Comparison of ENCODE assay signal across 9 mouse cellular contexts in the genomic region with DNA sequence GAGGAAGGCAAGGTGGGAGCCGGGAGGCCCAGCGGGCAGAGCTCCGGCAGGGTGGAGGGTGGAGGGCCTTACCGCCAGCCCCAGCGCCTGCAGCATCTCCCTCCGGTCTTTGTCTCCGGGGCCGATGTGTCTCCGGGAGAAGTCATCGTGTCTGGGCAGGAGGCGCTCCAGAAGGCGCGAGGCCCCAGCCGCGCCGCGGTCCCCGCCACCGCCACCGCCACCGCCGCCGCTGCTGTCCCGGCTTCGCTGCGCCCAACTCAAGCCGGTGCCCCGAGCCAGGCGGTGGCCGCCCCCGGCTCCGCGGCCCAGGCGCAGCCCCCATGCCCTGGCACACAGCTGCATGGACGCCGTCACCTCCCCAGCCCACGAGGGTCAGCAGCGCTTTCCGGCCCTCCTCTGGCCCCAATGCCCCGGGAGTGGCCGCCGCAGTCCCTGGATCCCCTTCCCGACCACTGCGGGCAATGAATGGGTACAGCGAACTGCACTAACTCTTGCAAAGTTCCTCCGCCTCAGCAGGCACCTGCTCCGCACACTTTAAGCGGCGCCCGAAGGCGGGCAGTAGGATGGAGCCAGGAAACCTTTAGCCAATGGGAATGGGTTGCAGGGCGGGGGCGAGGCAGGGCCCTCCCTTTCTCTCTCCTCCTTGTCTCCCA. TPM values are rescaled to one million over a fixed set of nuclear protein-coding genes. Genes with fewer than 3 reads are reported as not detected.
DNase-seq lines count a peak whose midpoint lies in the region; ATAC-seq and TF ChIP-seq lines count a peak whose summit lies in the region.
"Had no signal": no experiment of that assay in that cellular context is flagged by ENCODE, and none has a peak within 500 bp of the region (broad histone marks: within the 10 kb centered on the region; RNA-seq: fewer than 3 reads in every experiment).

A gene (minus strand): TSS at position 511 of the 653 bp plus-strand sequence.

- TF ChIP-seq CTCF in layer of hippocampus, adult 2 months (conservative IDR thresholded peaks at IDR 0.05): no peak
- no peak for TF ChIP-seq CTCF in liver, postnatal 0 days (IDR thresholded peaks at IDR 0.05; ENCODE audit: low read depth)

- H3K4me3 ChIP-seq in forebrain, embryonic 16.5 days (replicated peaks; ENCODE audit: low read length): peak within 1 kb of the TSS; percentile 72
- peak within 1 kb of the TSS; percentile 68 for H3K4me3 ChIP-seq in layer of hippocampus, adult 2 months
- peak within 1 kb of the TSS; percentile 56 for H3K4me3 ChIP-seq in liver, postnatal 0 days (ENCODE audit: low read depth, low read length)

- H3K27me3 ChIP-seq in forebrain, embryonic 16.5 days (replicated peaks; ENCODE audit: control insufficient read depth, insufficient read depth, low read length): no peaks in the 10 kb centered on the region
- 0 out of 2 replicates have a peak, but pooled peaks cover 4% of the 10 kb centered on the region for H3K27me3 ChIP-seq in liver, postnatal 0 days (ENCODE audit: insufficient read depth, low read length)

- H3K27ac ChIP-seq in forebrain, embryonic 16.5 days (ENCODE audit: low read length): no peak within 1 kb of the TSS
- H3K27ac ChIP-seq in layer of hippocampus, adult 2 months: peak within 1 kb of the TSS; percentile 44
- H3K27ac ChIP-seq in liver, postnatal 0 days (ENCODE audit: low read depth): peak within 1 kb of the TSS; percentile 76

- no peaks in the 10 kb centered on the region for H3K9me3 ChIP-seq in forebrain, embryonic 16.5 days (ENCODE audit: control insufficient read depth, low read length)
- H3K9me3 ChIP-seq in liver, postnatal 0 days (ENCODE audit: low read length): no peaks in the 10 kb centered on the region

- 0% methylated on average over 37 of the region's 53 CpGs for WGBS in forebrain, embryonic 16.5 days
- 2% methylated on average over 38 of the region's 53 CpGs for WGBS in liver, postnatal 0 days (ENCODE audit: insufficient replicate concordance)

- no peaks in the 10 kb centered on the region for H3K36me3 ChIP-seq in forebrain, embryonic 16.5 days (ENCODE audit: control insufficient read depth, insufficient read depth)
- no peaks in the 10 kb centered on the region for H3K36me3 ChIP-seq in liver, postnatal 0 days (replicated peaks; ENCODE audit: insufficient read depth, low read length)

- peak within 1 kb of the TSS; percentile 65 for H3K9ac ChIP-seq in forebrain, embryonic 16.5 days (replicated peaks; ENCODE audit: low read depth, low read length)
- peak within 1 kb of the TSS; percentile 71 for H3K9ac ChIP-seq in liver, postnatal 0 days (replicated peaks)

- H3K4me2 ChIP-seq in forebrain, embryonic 16.5 days (ENCODE audit: low read length): peak within 1 kb of the TSS; percentile 100
- peak within 1 kb of the TSS; percentile 74 for H3K4me2 ChIP-seq in liver, postnatal 0 days (ENCODE audit: low read depth, low read length)

- DNase-seq in MN1 (ENCODE audit: low spot score): peak; percentile 71
- peak; percentile 61 to 73 for DNase-seq in cerebellum, adult 18-20 months
- peak; percentile 13 for DNase-seq in heart, postnatal 25 days (ENCODE audit: low spot score)
- peak; percentile 62 to 65 for DNase-seq in layer of hippocampus, adult 2 months (ENCODE audit: low spot score in 2 of 2)
- DNase-seq in liver, postnatal 0 days: peak; percentile 69
- DNase-seq in ovary, postnatal 36 days (ENCODE audit: low spot score): peak; percentile 37
- no peak for DNase-seq in spleen, adult 12 weeks (ENCODE audit: low spot score)

- intact Hi-C loops in heart, postnatal 25 days (cut with DNase I): no loop called here

- TF ChIP-seq EP300 in liver, postnatal 0 days (IDR thresholded peaks at IDR 0.05; ENCODE audit: low read depth): no peak

- ATAC-seq in forebrain, embryonic 16.5 days: peak; percentile 99
- ATAC-seq in liver, postnatal 0 days: peak; percentile 93

- H3K4me1 ChIP-seq in forebrain, embryonic 16.5 days (replicated peaks; ENCODE audit: control insufficient read depth, insufficient read depth, low read length): peaks cover 10% of the 10 kb centered on the region
- H3K4me1 ChIP-seq in liver, postnatal 0 days (ENCODE audit: insufficient read depth): peaks cover 8% of the 10 kb centered on the region

RNA-seq across cellular contexts. Expression of the gene that starts here (rescaled TPM):
- polyA plus RNA-seq in forebrain, embryonic 16.5 days (2015; fragmentation: Nextera tagmentation; extraction: Ambion mirVana): 10.9 and 12.4 TPM in 2 replicates
- total RNA-seq in heart, postnatal 25 days (2021): under 1 TPM; 0.16 to 0.22 TPM
- 10 to 100 TPM; 35.9 to 37.1 TPM for total RNA-seq in layer of hippocampus, adult 2 months (2021)
- polyA plus RNA-seq in liver, postnatal 0 days (2015; fragmentation: Nextera tagmentation; extraction: Ambion mirVana): 33.2 and 34.6 TPM in 2 replicates
- polyA plus RNA-seq: spleen, adult 2 months had no signal

Comparison
In these comparisons a context has a peak if more than half of its experiments do, and no peak if none do; other contexts are left out.
1. RNA of the gene that starts here (total RNA-seq): 35.9 to 37.1 TPM in layer of hippocampus, adult 2 months; 0.16 to 0.22 TPM in heart, postnatal 25 days; every median in the first group is over 10 times any median in the second.
2. Peak in DNase-seq in heart, postnatal 25 days; RNA of the gene not detected or under 1 TPM.
3. Peak in every context shown above with its lines, with median percentiles within 50 percentile points of each other: H3K4me3 ChIP-seq.